Mouse (Mus musculus) kidney, postnatal 14 days (tissue): ENCODE data around the gene Ankmy1.

Experiments used
- DNase-seq: peaks from one replicate; pipeline ENCODE4 v3.0.0; 2022; ENCODE audit warnings: mixed read lengths

Gene Ankmy1

GRCm38 (mm10) chr1:92814319-92814718 is 88.4 kb downstream of the Ankmy1 start:
- DNase-seq, result no peak
